Mouse (Mus musculus): ENCODE data around the gene Ezh2.
"Not testable (repeated sequence)": the region's sequence is repeated elsewhere in the genome, so short reads cannot be mapped to it uniquely, and the experiment has no call there.

Ezh2 gene

DNA sequence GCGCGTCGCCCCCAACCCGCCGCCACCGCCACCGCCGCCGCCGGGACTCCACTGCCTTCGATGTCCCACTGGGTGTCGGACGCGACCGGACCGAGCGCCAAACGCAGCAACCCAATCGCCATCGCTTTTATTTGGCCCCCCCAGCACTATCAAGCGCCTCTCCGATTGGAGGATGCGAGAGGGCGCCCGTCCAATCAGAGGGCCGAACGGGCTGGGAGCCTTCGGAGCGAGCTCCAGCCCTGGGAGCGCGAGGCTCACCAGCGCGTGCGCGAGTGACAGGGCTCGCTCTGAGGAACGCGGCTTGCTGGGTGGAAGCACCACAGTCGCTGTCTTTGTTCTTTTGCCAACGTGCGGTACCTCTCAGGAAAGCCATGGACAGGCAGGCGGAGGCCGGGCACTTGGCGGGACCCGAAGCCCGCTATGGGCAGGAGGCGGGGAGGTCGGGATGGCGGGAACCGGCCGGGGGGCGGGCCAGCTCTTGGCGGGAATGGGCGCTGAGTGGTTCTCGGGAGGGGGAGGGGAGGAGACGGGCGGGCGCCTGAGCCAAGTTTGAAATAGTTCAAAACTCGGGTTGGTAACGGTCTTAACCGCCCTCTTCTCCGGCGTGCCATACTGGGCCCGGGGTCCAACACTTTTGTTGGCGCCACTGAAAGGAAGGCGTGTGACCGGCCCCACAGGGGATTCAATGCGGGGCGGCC, at the start of gene Ezh2:
Gene Ezh2, minus strand, starts transcription at position 416 of the 698 bp plus-strand sequence.
- DNase-seq (ENCODE audit: low read depth, low spot score): peak; percentile 99

GRCm38 (mm10) chr6:47636527-47637076, 41.5 kb upstream of the Ezh2 start:
- no peak for DNase-seq (ENCODE audit: low read depth, low spot score)

DNA sequence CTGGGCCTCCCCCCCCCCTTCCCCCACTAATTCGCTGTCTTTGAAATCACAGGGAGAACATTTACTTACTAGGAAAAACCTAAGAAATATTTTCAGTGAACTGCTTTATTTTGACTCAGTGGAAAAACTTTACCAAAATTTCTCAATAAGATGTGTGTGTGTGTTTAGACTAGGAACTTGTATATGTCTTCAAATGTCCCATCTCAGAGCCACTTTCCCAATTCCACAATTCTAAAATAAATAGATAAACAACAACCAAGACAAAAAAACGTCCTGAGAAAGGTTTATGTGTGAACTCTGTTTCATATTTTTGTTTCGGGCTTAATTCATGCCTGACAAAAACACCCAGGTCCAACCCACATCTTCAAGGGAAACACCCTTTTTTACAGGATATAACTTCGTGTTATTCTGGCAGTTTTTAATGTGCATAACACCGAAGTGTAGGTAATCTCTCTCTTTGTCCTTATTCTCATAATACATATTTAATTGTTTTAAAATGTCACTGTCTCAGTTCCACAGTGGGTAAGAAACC, 40.9 kb upstream of the Ezh2 start:
- DNase-seq (ENCODE audit: low read depth, low spot score): no peak

GRCm38 (mm10) chr6:47635207-47635994, 40.3 kb upstream of the Ezh2 start:
- DNase-seq (ENCODE audit: low read depth, low spot score): no peak

DNA sequence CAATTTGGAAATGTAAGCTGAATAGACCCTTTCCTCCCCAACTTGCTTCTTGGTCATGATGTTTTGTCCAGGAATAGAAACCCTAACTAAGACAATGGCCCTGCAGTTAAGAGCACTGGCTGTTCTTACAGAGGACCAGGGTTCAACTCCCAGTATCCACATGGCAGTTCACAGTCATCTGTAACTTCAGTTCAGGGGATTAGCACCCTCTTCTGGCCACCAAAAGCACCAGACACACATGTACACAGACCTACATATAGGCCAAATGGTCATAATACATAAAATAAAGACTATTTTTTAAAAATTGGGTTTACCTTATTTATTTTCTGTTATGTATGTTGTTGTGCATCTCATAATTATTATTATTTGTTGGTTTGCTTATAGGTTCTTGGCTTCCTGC, 38.3 kb upstream of the Ezh2 start:
- DNase-seq (ENCODE audit: low read depth, low spot score): no peak

DNA sequence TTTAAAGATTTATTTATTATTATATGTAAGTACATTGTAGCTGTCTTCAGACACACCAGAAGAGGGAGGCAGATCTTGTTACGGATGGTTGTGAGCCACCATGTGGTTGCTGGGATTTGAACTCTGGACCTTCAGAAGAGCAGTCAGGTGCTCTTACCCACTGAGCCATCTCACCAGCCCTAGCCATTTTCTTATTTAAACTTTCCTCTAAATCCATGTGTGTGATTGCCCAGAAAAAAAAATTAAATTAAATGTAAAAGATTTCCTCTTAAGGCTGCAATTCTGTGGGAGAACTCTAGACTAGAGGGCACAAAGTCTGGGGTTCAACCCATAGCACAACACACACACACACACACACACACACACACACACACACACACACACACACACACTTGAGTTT, 34.9 kb upstream of the Ezh2 start:
- not testable (repeated sequence) for DNase-seq (ENCODE audit: low read depth, low spot score)

GRCm38 (mm10) chr6:47627978-47628377, 32.8 kb upstream of the Ezh2 start:
- no peak for DNase-seq (ENCODE audit: low read depth, low spot score)

DNA sequence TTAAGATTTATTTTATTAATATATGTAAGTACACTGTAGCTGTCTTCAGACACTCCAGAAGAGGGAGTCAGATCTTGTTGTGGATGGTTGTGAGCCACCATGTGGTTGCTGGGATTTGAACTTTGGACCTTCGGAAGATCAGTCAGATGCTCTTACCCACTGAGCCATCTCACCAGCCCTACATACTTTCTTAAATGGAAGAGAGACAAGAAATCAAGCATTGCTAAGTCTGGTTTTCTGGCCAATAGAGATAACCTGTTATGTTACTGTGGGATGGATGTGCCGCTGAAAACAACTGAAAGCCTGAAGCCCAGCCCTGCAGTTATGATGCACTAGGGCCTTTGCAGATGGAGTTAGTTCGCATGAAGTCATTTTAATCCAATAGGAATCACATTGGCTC, 31.8 kb upstream of the Ezh2 start:
- DNase-seq (ENCODE audit: low read depth, low spot score): not testable (repeated sequence)

DNA sequence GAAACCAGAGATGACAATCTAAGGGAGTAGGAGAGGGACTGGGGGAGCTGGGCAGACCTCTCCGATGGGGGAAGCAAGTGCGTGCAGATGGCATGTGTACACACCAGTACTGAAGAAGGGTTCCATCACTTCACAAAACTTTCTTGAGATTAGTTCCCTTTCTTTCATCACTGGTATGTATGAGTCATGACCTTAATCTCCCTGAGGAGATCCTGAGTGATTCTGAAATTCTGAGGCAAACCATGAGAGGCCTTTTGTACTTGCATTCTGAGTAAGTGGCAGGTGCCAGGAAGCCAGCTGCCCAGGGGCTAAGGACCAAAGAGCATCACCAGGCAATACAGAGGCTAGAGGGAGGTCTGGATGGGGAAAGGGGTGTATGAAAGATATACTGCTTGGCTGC, 25.9 kb upstream of the Ezh2 start:
- no peak for DNase-seq (ENCODE audit: low read depth, low spot score)

DNA sequence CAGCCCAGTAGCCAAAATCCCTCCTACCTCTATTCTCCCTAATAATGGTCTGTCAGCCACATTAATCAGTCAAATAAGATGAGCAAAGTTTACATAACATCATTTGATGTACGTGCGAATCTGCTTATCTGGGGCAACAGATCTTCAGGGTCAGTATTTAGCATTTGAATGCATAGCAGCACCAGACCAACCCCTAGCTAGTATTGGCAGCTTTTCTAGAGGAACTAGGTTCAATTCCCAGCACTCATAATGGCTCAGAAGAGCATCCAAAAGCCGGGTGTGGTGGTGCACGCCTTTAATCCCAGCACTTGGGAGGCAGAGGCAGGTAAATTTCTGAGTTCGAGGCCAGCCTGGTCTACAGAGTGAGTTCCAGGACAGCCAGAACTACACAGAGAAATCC, 13.2 kb upstream of the Ezh2 start:
- DNase-seq (ENCODE audit: low read depth, low spot score): not testable (repeated sequence)

DNA sequence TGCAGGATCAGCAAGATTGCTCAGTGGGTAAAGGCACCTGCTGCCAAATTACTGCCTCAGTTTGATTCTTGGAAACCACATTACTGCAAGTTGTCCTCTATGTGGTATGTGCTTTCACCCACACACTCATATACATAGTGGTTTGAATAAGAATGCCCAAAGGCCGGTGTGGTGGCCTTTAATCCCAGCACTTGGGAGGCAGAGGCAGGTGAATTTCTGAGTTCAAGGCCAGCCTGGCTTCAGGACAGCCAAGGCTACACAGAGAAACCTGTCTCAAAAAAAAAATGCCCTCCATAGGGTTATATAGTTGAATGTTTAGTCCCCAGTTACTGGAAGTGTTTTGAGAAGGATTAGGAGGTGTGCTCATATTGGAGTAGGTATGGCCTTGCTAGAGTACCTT, 6.8 kb upstream of the Ezh2 start:
- no peak for DNase-seq (ENCODE audit: low read depth, low spot score)

GRCm38 (mm10) chr6:47595696-47596095, 555 bp upstream of the Ezh2 start:
- DNase-seq (ENCODE audit: low read depth, low spot score): peak; percentile 6

GRCm38 (mm10) chr6:47594141-47594835, 853 bp downstream of the Ezh2 start:
- peak; percentile 83 for DNase-seq (ENCODE audit: low read depth, low spot score)

GRCm38 (mm10) chr6:47593590-47593989, 1.6 kb downstream of the Ezh2 start:
- DNase-seq (ENCODE audit: low read depth, low spot score): no peak

DNA sequence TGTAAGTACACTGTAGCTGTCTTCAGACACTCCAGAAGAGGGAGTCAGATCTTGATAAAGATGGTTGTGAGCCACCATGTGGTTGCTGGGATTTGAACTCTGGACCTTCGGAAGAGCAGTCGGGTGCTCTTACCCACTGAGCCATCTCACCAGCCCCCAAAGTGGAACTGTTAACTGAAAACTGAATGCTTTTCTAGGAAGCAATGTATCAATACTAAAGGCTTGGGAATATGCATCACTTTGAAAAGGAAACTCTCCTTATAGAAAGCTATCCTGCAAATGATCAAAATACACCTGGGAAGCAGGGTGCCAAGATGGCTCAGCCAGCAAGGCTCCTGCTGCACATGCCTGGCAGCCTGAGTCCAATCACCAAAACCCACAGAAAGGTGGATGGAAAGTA, 7.8 kb downstream of the Ezh2 start:
- peak; percentile 2 for DNase-seq (ENCODE audit: low read depth, low spot score)

DNA sequence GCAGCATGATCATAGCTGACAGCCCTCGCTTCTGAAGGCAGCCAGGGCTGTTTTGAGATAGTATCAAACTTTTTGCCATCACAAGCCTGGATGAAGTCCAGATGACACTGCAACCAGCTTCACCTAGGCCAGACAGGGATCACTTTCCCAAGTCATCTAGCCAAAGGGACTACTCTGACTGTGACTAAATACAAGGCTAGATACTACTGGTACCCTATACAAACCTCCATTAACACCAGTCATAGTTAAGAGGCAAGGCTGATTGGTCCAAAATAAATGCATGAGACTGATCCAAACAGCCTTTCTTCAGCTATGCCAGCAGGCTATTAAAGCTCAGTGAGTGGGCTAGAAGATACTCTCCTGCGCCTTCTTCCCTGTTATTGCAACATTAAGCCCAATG, 22.3 kb downstream of the Ezh2 start:
- DNase-seq (ENCODE audit: low read depth, low spot score): no peak

GRCm38 (mm10) chr6:47565326-47566035, 29.7 kb downstream of the Ezh2 start:
- DNase-seq (ENCODE audit: low read depth, low spot score): peak; percentile 5

GRCm38 (mm10) chr6:47561426-47561825, 33.7 kb downstream of the Ezh2 start:
- DNase-seq (ENCODE audit: low read depth, low spot score): peak; percentile 30

DNA sequence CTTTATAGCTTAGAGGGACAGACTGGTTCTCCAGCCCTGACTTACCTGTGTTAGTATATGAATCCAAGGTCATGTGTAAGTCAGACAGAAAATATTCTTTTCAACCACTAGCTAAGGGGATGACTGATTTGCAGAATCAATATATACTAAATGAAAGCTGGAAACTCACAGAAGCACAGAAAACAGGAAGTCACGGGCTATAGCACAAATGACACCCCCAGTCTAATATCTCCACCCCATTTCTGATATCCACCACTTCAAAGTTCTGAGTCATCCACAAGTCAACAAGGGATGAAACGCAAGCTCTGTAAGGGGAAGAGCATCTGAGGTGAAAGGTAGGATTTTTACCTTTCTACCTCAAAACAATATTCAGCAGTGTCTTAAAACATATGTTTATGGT, 34.3 kb downstream of the Ezh2 start:
- no peak for DNase-seq (ENCODE audit: low read depth, low spot score)

GRCm38 (mm10) chr6:47560407-47560806, 34.7 kb downstream of the Ezh2 start:
- DNase-seq (ENCODE audit: low read depth, low spot score): no peak

GRCm38 (mm10) chr6:47559287-47559686, 35.9 kb downstream of the Ezh2 start:
- no peak for DNase-seq (ENCODE audit: low read depth, low spot score)

Measured in brain, adult 2 months (tissue).